Mouse (Mus musculus): ENCODE measurements at regions not wholly inside any gene's neighbourhood (a gene's known extent, or its start where the extent isn't known, plus 50 kb on each side); places are given as distances from the start of the nearest gene placed in this dataset.

- no peak for DNase-seq (ENCODE audit: low spot score)
Observed at GRCm38 (mm10) chr1:90668787-90669186, 66.0 kb downstream of the Cops8 start.

DNA sequence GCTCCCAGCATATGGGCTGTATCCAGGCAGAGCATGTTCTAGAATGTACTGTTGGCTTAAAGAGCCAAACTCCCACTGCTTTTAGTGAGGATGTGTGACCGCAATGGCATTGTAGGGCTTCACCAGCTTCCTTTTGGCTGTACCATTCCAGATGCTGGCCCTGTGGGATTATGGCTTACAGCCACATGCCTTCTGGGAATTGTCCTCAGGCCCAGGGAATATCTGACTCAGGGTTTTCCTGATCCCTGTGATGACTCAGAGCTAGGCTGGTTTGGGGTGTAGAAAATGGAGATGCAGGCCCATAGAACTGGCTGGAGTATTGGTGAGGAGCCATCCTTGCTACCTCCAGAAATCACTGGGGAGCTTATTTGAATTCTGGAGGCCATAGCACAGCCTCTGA lies 66.5 kb downstream of the Cops8 start:
- DNase-seq (ENCODE audit: low spot score) = no peak

DNA sequence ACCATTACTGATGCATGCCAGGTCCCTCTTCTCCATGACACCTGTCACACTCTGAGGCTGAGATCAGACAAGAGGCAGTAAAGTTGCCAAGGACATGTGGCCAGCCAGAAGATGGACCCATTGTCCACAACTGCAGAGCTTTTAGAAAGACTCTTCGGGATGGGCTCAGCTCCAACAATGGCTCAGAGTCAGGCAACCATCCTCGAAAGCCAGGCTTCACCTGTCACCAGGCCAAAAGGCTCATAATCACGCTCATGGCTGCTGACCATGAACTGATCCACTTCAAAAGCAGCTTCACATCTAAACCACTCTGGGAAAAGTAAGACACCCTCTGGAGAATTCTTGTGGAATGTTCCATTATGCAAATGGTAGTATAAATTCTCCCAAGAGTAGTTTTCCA lies 67.6 kb downstream of the Cops8 start:
- no peak for DNase-seq (ENCODE audit: low spot score)

GRCm38 (mm10) chr1:90673751-90674150 lies 71.0 kb downstream of the Cops8 start:
- no peak for DNase-seq (ENCODE audit: low spot score)

GRCm38 (mm10) chr1:90676192-90677006 lies 73.6 kb downstream of the Cops8 start:
- peak; percentile 48 for DNase-seq (ENCODE audit: low spot score)

- no peak for DNase-seq (ENCODE audit: low spot score)
Observed at GRCm38 (mm10) chr1:90677188-90677587, 74.4 kb downstream of the Cops8 start.

- DNase-seq (ENCODE audit: low spot score) = no peak
Observed at GRCm38 (mm10) chr1:90677651-90678201, 74.9 kb downstream of the Cops8 start.

GRCm38 (mm10) chr1:90678416-90678815 lies 75.6 kb downstream of the Cops8 start:
- DNase-seq (ENCODE audit: low spot score) = no peak

GRCm38 (mm10) chr1:90688086-90688485 lies 85.3 kb downstream of the Cops8 start:
- no peak for DNase-seq (ENCODE audit: low spot score)

- no peak for DNase-seq (ENCODE audit: low spot score)
Observed at GRCm38 (mm10) chr1:90690591-90691116, 87.9 kb downstream of the Cops8 start.

GRCm38 (mm10) chr1:90691157-90691594 lies 88.4 kb downstream of the Cops8 start:
- DNase-seq (ENCODE audit: low spot score) = no peak

- DNase-seq (ENCODE audit: low spot score) = no peak
Observed at GRCm38 (mm10) chr1:90692851-90693250, 90.1 kb downstream of the Cops8 start.

DNA sequence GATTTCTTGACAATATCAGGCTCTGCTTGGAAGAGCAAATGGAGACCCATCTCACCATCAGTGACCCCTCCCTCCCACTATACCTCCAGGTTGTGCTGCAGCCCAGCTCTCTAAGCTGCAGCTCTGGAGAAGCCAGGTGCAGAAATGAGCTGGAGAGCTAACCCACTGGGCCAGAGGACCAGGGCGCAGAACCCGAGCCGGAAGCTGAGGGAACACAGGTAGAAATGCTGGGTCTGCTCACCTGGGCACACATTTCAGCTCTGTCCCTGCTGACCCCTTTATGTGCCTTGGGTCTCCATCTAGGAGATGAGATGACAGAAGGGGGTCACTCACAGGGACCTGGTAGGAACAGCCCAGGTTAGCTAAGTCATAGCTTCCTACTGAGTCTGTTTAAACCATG lies 92.0 kb downstream of the Cops8 start:
- no peak for DNase-seq (ENCODE audit: low spot score)

DNA sequence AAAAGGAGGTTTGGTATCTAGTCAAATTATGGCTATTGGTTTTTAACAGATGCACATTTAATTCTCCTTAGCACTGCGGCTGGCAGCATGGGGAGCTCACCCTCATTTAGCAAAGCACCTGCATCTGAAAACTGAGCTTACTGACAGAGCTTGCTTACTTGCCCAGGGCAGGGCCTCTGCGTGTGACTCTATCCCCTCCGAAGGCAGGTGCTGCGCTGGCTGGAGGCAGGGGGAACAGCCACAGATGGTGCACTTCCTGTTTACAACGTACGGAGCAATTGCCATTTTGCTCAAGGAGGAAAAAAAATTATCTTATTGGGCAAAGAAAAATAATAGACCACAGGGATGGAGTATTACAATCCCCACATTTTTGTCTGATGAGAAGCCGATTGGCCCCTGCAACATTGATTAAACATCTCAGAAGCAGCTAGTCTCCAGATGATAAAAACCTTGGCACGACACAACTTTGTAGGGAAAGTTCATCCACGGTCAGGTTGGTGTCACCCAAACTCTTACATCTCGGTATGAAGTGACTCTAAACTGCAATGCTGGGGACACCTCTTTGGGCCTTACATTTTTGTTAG lies 92.5 kb downstream of the Cops8 start:
- DNase-seq (ENCODE audit: low spot score) = no peak

DNA sequence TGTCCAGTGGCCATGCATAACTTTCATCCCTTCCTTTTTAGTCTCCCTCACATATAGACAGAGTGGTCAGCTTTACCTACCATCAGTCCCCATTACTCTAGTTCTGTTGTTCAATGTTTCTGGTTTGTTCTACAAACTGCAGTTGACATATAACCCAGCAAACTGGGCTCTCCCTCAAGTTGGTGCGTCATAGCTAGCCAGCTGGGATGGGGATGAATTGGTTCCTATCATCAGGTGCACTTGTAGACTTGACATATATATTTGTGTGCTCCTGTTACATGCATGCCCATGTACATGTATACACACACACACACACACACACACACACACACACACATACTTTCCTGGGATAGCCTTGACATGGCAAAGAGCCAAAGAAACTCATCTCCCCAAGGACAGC lies 93.2 kb downstream of the Cops8 start:
- DNase-seq (ENCODE audit: low spot score) = no peak

GRCm38 (mm10) chr1:90697056-90697596 lies 94.3 kb downstream of the Cops8 start:
- no peak for DNase-seq (ENCODE audit: low spot score)

DNA sequence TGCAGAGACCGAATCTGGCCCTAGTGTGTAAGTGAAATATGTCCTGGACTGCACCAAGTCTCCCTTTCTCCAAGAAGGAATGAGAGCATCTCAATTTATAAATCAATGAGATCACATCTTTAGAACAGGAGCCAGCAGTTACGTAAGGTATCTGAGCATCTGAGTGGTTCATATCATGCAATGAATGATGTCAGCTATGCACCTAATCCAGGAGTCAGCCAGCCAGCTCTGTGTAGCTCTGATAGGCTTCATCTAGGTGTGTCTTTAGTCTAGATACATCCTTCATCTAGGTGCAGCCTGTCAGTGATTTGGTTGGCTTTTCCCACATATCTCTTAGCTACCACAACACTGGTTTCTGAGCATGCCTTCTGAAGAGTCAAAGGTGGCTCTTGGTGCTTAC lies 95.8 kb downstream of the Cops8 start:
- no peak for DNase-seq (ENCODE audit: low spot score)

- DNase-seq (ENCODE audit: low spot score) = no peak
Observed at GRCm38 (mm10) chr1:90701756-90702155, 99.0 kb downstream of the Cops8 start.

GRCm38 (mm10) chr1:90706391-90706790 lies 103.6 kb downstream of the Cops8 start:
- DNase-seq (ENCODE audit: low spot score) = no peak

DNA sequence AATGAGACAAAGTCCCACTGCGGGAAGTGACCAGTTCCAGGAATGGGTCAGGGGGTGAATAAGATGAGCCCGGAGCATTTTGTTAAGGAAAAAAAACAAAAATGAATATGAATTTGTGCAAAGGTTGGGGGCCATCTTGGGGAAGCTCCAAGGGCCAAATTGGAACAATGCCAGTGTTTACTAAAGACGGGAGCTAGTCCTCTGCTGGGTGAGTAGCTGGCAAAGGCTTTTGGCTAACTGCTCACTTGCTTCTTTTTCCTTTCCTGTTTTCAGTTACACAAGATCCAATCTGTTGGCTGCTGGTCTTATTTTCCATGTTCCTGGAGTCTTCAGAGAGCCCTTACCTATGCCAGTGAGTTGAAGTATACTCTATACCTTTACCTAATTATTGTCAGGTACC lies 107.0 kb downstream of the Cops8 start:
- DNase-seq (ENCODE audit: low spot score) = no peak

DNA sequence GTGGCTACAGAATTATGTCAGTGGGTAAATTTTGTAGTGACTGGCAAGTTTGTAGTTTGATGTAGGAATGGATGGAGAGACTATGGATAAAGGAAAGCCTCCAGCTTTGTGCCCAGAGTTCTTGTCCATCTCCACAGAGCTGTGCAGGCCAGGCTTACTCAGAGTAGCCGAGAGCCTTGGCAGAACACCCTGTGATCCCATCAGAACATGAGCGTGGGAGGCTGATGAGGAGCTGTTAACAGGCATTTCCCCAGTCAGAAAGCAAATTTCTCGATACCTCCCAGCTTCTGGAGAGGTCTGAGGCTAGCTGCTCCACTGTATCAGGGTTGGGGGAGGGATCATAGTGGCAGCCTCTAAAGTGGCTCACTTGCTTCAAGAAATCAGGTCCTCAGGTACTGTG lies 107.8 kb downstream of the Cops8 start:
- no peak for DNase-seq (ENCODE audit: low spot score)

- DNase-seq (ENCODE audit: low spot score) = no peak
Observed at GRCm38 (mm10) chr1:90711103-90711502, 108.3 kb downstream of the Cops8 start.

Measured in ovary, postnatal 14 days (tissue).